Mouse (Mus musculus) bone marrow, adult 2 months (tissue): ENCODE data around the gene Gm26741. TPM values are rescaled to one million over a fixed set of nuclear protein-coding genes. Genes with fewer than 3 reads are reported as not detected.

Source experiments
- H3K27ac ChIP-seq: fragments of 200-500 bp; 2 replicates; pipeline ENCODE4 v1.5.1; 2012; ENCODE audit warnings: low read depth, mild to moderate bottlenecking, control low read depth, inconsistent platforms, low read length; ENCODE audit not compliant: control insufficient read depth, poor library complexity, insufficient read depth
- H3K4me1 ChIP-seq: fragments of 200-500 bp; 2 replicates; pipeline ENCODE4 v1.6.1; 2011; ENCODE audit warnings: low read length; ENCODE audit not compliant: control insufficient read depth, insufficient read depth
- H3K4me3 ChIP-seq: fragments of 200-500 bp; replicated peaks from 2 replicates; pipeline ENCODE3; 2011; ENCODE audit warnings: mild to moderate bottlenecking, low read depth, low read length, control low read depth; ENCODE audit not compliant: control insufficient read depth
- CTCF ChIP-seq: fragments of 200-500 bp; IDR thresholded peaks from 2 replicates; pipeline ENCODE4 v1.5.1; 2011; ENCODE audit warnings: low read length, control low read depth; ENCODE audit not compliant: control insufficient read depth, insufficient read depth
- POLR2A ChIP-seq: fragments of 200-500 bp; IDR thresholded peaks from 2 replicates; pipeline ENCODE4 v1.6.1; 2011; ENCODE audit warnings: low read depth, mild to moderate bottlenecking, control low read depth, low read length, borderline replicate concordance; ENCODE audit not compliant: control insufficient read depth
- WGBS: fragments of 180-500 bp; shearing (Covaris S2); methylation state at CpG from one replicate; pipeline ENCODE4 v1.1.7; 2018; 5-methylcytosine and 5-hydroxymethylcytosine counted together
- polyA plus RNA-seq: library from polyadenylated mRNA; stranded (reverse); fragments of >200 nt; gene quantifications from 2 replicates; pipeline ENCODE4 v1.2.4, GENCODE M21; 2011; ENCODE audit warnings: low replicate concordance; ENCODE audit not compliant: missing spikeins, insufficient read depth, insufficient read length

The Gm26741 gene
- polyA plus RNA-seq, 1 experiment = not detected

- H3K27ac ChIP-seq = no peak overlapping the region
- WGBS = 79% methylated on average over 6 of the region's 6 CpGs
- no peak overlapping the region for H3K4me3 ChIP-seq
- H3K4me1 ChIP-seq = no peaks in the 10 kb centered on the region; the same call in 1 of the 2 replicates
- TF ChIP-seq CTCF (no peak), POLR2A (no peak)
These were observed 24.5 kb downstream of the Gm26741 start for GRCm38 (mm10) chr10:52383022-52383421.

GRCm38 (mm10) chr10:52383522-52383921, 25.0 kb downstream of the Gm26741 start:
- no peak for TF ChIP-seq POLR2A
- TF ChIP-seq CTCF = no peak
- no peaks in the 10 kb centered on the region; the same call in 1 of the 2 replicates for H3K4me1 ChIP-seq
- WGBS = 63% methylated on average over 1 of the region's 1 CpGs
- H3K27ac ChIP-seq = no peak overlapping the region
- H3K4me3 ChIP-seq = no peak overlapping the region

GRCm38 (mm10) chr10:52384823-52385610, 26.4 kb downstream of the Gm26741 start:
- TF ChIP-seq CTCF = peak; percentile 40
- TF ChIP-seq POLR2A = no peak
- H3K4me1 ChIP-seq = no peaks in the 10 kb centered on the region; the same call in 1 of the 2 replicates
- H3K4me3 ChIP-seq = no peak overlapping the region
- H3K27ac ChIP-seq = no peak overlapping the region
- 65% methylated on average over 8 of the region's 8 CpGs for WGBS

GRCm38 (mm10) chr10:52387192-52387591, 28.6 kb downstream of the Gm26741 start:
- Histone ChIP-seq H3K27ac (no peak overlapping the region), H3K4me1 (no peaks in the 10 kb centered on the region; the same call in 1 of the 2 replicates), H3K4me3 (no peak overlapping the region)
- 74% methylated on average over 4 of the region's 4 CpGs for WGBS
- no peak for TF ChIP-seq CTCF
- no peak for TF ChIP-seq POLR2A

GRCm38 (mm10) chr10:52388922-52389430, 30.4 kb downstream of the Gm26741 start, which contains the start of gene Nepn:
Gene Nepn (plus strand): TSS chr10:52388972.
- no peak for TF ChIP-seq CTCF
- no peak for TF ChIP-seq POLR2A
- no peak within 1 kb of the TSS for H3K27ac ChIP-seq
- no peaks in the 10 kb centered on the region for H3K4me1 ChIP-seq
- no peak within 1 kb of the TSS for H3K4me3 ChIP-seq
- WGBS = 69% methylated on average over 5 of the region's 5 CpGs

- Histone ChIP-seq H3K4me1 (no peaks in the 10 kb centered on the region), H3K27ac (no peak overlapping the region), H3K4me3 (no peak overlapping the region)
- no peak for TF ChIP-seq CTCF
- TF ChIP-seq POLR2A = no peak
- WGBS = 55% methylated on average over 3 of the region's 3 CpGs
These were observed 30.9 kb downstream of the Gm26741 start for GRCm38 (mm10) chr10:52389438-52389837.

GRCm38 (mm10) chr10:52391208-52391607, 32.6 kb downstream of the Gm26741 start:
- no peaks in the 10 kb centered on the region for H3K4me1 ChIP-seq
- H3K4me3 ChIP-seq = no peak overlapping the region
- WGBS = 73% methylated on average over 2 of the region's 2 CpGs
- no peak overlapping the region for H3K27ac ChIP-seq
- no peak for TF ChIP-seq CTCF
- no peak for TF ChIP-seq POLR2A

GRCm38 (mm10) chr10:52396647-52397046, 38.1 kb downstream of the Gm26741 start:
- no peak for TF ChIP-seq POLR2A
- no peak for TF ChIP-seq CTCF
- H3K4me3 ChIP-seq = no peak overlapping the region
- no peak overlapping the region for H3K27ac ChIP-seq
- no peaks in the 10 kb centered on the region for H3K4me1 ChIP-seq
- WGBS = 85% methylated on average over 3 of the region's 3 CpGs
